Mouse (Mus musculus): ENCODE results near the gene Usp46. TPM values are rescaled to one million over a fixed set of nuclear protein-coding genes. Genes with fewer than 3 reads are reported as not detected.

Gene Usp46
- polyA plus RNA-seq (2012; ENCODE audit: insufficient read depth, insufficient read length, missing spikeins) = 5.2 and 7.2 TPM in 2 replicates

- peak within 1 kb of the TSS; percentile 30 for H3K27ac ChIP-seq (ENCODE audit: insufficient read depth, low read depth, low read length)
- H3K4me1 ChIP-seq (ENCODE audit: control insufficient read depth, insufficient read depth, low read length) = peaks cover 18% of the 10 kb centered on the region
- H3K4me3 ChIP-seq (ENCODE audit: insufficient read depth, low read length) = peak within 1 kb of the TSS; percentile 81
- TF ChIP-seq POLR2A (IDR thresholded peaks at IDR 0.05; ENCODE audit: borderline replicate concordance, low read depth, low read length) = no peak
Observed at GRCm38 (mm10) chr5:74067831-74068713, at the start of gene Usp46. TSS of gene Usp46 (minus strand) at chr5:74068431.

DNA sequence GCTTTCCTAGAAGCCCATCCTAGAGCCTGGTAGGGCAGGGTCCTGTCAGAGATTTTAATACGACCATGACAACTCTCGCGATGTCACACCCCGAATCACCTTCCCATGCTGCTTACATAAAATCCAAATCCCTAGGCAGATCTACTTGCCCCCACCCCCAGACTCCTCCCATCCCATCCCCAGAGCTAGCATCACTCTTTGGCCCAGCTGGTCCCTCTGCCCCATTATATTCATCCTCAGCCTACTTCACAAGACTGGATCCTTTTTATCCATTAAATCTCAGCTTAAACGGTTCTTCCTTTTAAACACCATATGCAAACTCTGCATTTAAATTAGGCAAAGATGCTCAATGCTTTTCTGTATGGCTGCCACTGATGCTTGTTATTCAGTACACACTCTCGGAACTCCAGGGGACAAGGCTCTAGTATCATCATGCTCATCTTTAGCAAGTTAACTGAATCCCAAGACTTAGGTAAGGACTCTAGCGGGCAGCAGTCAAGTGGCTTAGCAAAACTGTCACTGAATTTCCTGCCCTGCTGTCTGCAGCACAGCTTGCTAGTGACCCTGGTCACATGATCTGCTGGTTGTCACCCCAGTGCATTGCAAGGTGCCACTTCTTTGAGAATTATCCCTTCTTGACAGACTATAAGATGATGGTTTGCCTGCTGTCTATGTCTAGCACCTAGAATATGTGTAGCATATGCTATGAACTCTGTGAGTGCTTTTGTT lies 45.9 kb upstream of the Usp46 start:
- TF ChIP-seq POLR2A (IDR thresholded peaks at IDR 0.05; ENCODE audit: borderline replicate concordance, low read depth, low read length) = no peak
- no peak for TF ChIP-seq CTCF (IDR thresholded peaks at IDR 0.05; ENCODE audit: low read depth, low read length)
- Histone ChIP-seq H3K27ac (ENCODE audit: insufficient read depth, low read depth, low read length) (no peak overlapping the region), H3K4me1 (ENCODE audit: control insufficient read depth, insufficient read depth, low read length) (no peaks in the 10 kb centered on the region), H3K4me3 (ENCODE audit: insufficient read depth, low read length) (no peak overlapping the region)

GRCm38 (mm10) chr5:74105445-74105844 lies 37.2 kb upstream of the Usp46 start:
- TF ChIP-seq POLR2A (IDR thresholded peaks at IDR 0.05; ENCODE audit: borderline replicate concordance, low read depth, low read length) = no peak
- no peak for TF ChIP-seq CTCF (IDR thresholded peaks at IDR 0.05; ENCODE audit: low read depth, low read length)
- no peaks in the 10 kb centered on the region for H3K4me1 ChIP-seq (ENCODE audit: control insufficient read depth, insufficient read depth, low read length)
- no peak overlapping the region for H3K4me3 ChIP-seq (ENCODE audit: insufficient read depth, low read length)
- H3K27ac ChIP-seq (ENCODE audit: insufficient read depth, low read depth, low read length) = no peak overlapping the region

DNA sequence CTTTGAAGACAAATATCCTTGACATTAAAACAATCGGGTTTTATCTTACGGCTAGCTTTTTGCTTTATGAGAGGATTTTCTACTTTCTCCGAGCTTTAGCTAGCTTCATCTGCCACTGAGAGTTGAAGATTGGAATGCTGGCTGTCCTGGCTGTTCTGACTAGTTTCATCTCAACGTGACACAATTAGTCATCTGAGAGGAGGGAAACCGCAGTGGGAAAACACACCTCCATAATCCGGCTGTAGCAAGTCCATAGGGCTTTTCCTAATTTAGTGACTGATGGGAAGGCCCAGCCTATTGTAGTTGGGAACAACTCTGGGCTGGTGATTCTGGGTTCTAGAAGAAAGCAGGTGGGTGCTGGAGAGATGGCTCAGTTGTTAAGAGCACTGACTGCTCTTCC lies 33.5 kb upstream of the Usp46 start:
- no peak overlapping the region for H3K27ac ChIP-seq (ENCODE audit: insufficient read depth, low read depth, low read length)
- TF ChIP-seq CTCF (IDR thresholded peaks at IDR 0.05; ENCODE audit: low read depth, low read length) = no peak
- no peak for TF ChIP-seq POLR2A (IDR thresholded peaks at IDR 0.05; ENCODE audit: borderline replicate concordance, low read depth, low read length)
- no peak overlapping the region for H3K4me3 ChIP-seq (ENCODE audit: insufficient read depth, low read length)
- no peaks in the 10 kb centered on the region for H3K4me1 ChIP-seq (ENCODE audit: control insufficient read depth, insufficient read depth, low read length)

- Histone ChIP-seq H3K4me3 (ENCODE audit: insufficient read depth, low read length) (no peak overlapping the region), H3K27ac (ENCODE audit: insufficient read depth, low read depth, low read length) (no peak overlapping the region), H3K4me1 (ENCODE audit: control insufficient read depth, insufficient read depth, low read length) (peaks cover 2% of the 10 kb centered on the region; the same call in 1 of the 2 replicates)
- TF ChIP-seq CTCF (IDR thresholded peaks at IDR 0.05; ENCODE audit: low read depth, low read length) (no peak), POLR2A (IDR thresholded peaks at IDR 0.05; ENCODE audit: borderline replicate concordance, low read depth, low read length) (no peak)
Observed at GRCm38 (mm10) chr5:74099046-74099445, 30.8 kb upstream of the Usp46 start.

GRCm38 (mm10) chr5:74097854-74098220 lies 29.6 kb upstream of the Usp46 start:
- no peak overlapping the region for H3K4me3 ChIP-seq (ENCODE audit: insufficient read depth, low read length)
- peaks cover 2% of the 10 kb centered on the region; the same call in 1 of the 2 replicates for H3K4me1 ChIP-seq (ENCODE audit: control insufficient read depth, insufficient read depth, low read length)
- H3K27ac ChIP-seq (ENCODE audit: insufficient read depth, low read depth, low read length) = no peak overlapping the region
- no peak for TF ChIP-seq POLR2A (IDR thresholded peaks at IDR 0.05; ENCODE audit: borderline replicate concordance, low read depth, low read length)
- TF ChIP-seq CTCF (IDR thresholded peaks at IDR 0.05; ENCODE audit: low read depth, low read length) = no peak

GRCm38 (mm10) chr5:74097116-74097853 lies 29.1 kb upstream of the Usp46 start:
- no peak overlapping the region for H3K27ac ChIP-seq (ENCODE audit: insufficient read depth, low read depth, low read length)
- TF ChIP-seq POLR2A (IDR thresholded peaks at IDR 0.05; ENCODE audit: borderline replicate concordance, low read depth, low read length) = no peak
- TF ChIP-seq CTCF (IDR thresholded peaks at IDR 0.05; ENCODE audit: low read depth, low read length) = no peak

DNA sequence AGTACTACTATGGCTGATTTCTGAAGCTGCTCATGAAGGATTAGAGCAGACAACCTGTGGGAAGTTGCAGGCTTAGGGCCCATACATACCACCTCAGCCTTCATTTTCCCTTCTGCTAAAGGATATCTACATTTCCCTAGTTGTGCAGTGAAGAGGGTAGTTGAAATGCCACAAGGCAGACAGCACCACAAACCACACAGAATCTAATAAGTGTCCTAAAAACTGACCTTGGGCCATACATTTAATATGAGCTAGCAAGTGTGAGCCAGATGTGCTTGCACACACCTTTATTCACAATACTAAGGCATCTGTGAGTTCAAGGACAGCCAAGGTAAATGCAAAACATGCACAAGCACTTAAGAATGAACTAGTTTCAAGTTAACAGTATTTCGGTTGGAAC lies 27.8 kb upstream of the Usp46 start:
- TF ChIP-seq POLR2A (IDR thresholded peaks at IDR 0.05; ENCODE audit: borderline replicate concordance, low read depth, low read length) = no peak
- no peak for TF ChIP-seq CTCF (IDR thresholded peaks at IDR 0.05; ENCODE audit: low read depth, low read length)
- no peak overlapping the region for H3K27ac ChIP-seq (ENCODE audit: insufficient read depth, low read depth, low read length)
- no peak overlapping the region for H3K4me3 ChIP-seq (ENCODE audit: insufficient read depth, low read length)
- peaks cover 2% of the 10 kb centered on the region; the same call in 1 of the 2 replicates for H3K4me1 ChIP-seq (ENCODE audit: control insufficient read depth, insufficient read depth, low read length)

More at GRCm38 (mm10) chr5:74097116-74097853, 29.1 kb upstream of the Usp46 start:
- Histone ChIP-seq H3K4me3 (ENCODE audit: insufficient read depth, low read length) (no peak overlapping the region), H3K4me1 (ENCODE audit: control insufficient read depth, insufficient read depth, low read length) (peaks cover 2% of the 10 kb centered on the region; the same call in 1 of the 2 replicates)

DNA sequence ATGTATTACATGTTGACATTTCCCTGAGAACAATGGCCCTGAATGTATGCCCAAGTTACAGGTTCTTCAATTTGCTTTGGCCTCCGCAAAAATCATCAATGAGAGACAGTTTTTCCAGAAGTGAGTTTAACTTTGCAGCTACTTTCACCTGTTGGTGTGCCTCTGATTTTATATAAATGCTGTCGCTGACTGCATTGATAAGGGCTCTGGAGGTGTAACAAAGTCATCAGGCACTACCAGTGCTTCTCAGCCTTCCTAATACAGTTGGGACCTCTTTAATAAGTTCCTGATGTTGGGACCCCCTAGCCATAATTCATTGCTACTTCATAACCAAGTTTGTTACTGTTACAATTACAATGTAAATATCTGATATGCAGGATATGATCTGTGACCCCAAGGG lies 27.4 kb upstream of the Usp46 start:
- Histone ChIP-seq H3K4me1 (ENCODE audit: control insufficient read depth, insufficient read depth, low read length) (peaks cover 2% of the 10 kb centered on the region; the same call in 1 of the 2 replicates), H3K4me3 (ENCODE audit: insufficient read depth, low read length) (no peak overlapping the region), H3K27ac (ENCODE audit: insufficient read depth, low read depth, low read length) (no peak overlapping the region)
- TF ChIP-seq POLR2A (IDR thresholded peaks at IDR 0.05; ENCODE audit: borderline replicate concordance, low read depth, low read length) = no peak
- TF ChIP-seq CTCF (IDR thresholded peaks at IDR 0.05; ENCODE audit: low read depth, low read length) = no peak
